Mouse (Mus musculus) liver, embryonic 16.5 days (tissue): ENCODE data around the gene Palld. TPM values are rescaled to one million over a fixed set of nuclear protein-coding genes. Genes with fewer than 3 reads are reported as not detected.
A peak's percentile ranks its signal among the peaks of the same experiment; 100 is the strongest.

Source experiments
- ATAC-seq: fragments of 200-750 bp; cut with Nextera tagmentation; 2 replicates; pipeline ENCODE4 v1.8.0; 2017; ENCODE audit warnings: low read depth, mild to moderate bottlenecking, moderate number of reproducible peaks, moderate library complexity
- H3K27ac ChIP-seq: fragments of 300-500 bp; sonication (generic); 2 replicates; pipeline ENCODE4 v1.5.1; 2014; ENCODE audit warnings: mild to moderate bottlenecking, low read length
- H3K27me3 ChIP-seq: fragments of 300-500 bp; sonication (generic); 2 replicates; pipeline ENCODE4 v1.6.1; 2014; ENCODE audit warnings: low read depth, low read length, mixed read lengths; ENCODE audit not compliant: control insufficient read depth, insufficient read depth
- H3K36me3 ChIP-seq: fragments of 300-500 bp; sonication (generic); 2 replicates; pipeline ENCODE4 v1.6.1; 2014; ENCODE audit warnings: mild to moderate bottlenecking; ENCODE audit not compliant: control insufficient read depth, insufficient read depth
- H3K4me1 ChIP-seq: fragments of 300-500 bp; sonication (generic); 2 replicates; pipeline ENCODE4 v1.6.1; 2014; ENCODE audit warnings: low read depth, low read length, mixed read lengths; ENCODE audit not compliant: control insufficient read depth
- H3K4me2 ChIP-seq: fragments of 300-500 bp; sonication (generic); 2 replicates; pipeline ENCODE4 v1.6.1; 2014; ENCODE audit warnings: low read depth, low read length, mixed read lengths
- H3K4me3 ChIP-seq: fragments of 300-500 bp; sonication (generic); 2 replicates; pipeline ENCODE4 v1.5.1; 2014; ENCODE audit warnings: low read depth, mild to moderate bottlenecking, low read length
- H3K9ac ChIP-seq: fragments of 300-500 bp; sonication (generic); 2 replicates; pipeline ENCODE4 v1.6.1; 2014; ENCODE audit warnings: low read depth, low read length
- H3K9me3 ChIP-seq: fragments of 300-500 bp; sonication (generic); replicated peaks from 2 replicates; pipeline ENCODE4 v1.6.1; 2016; ENCODE audit warnings: low read length; ENCODE audit not compliant: control insufficient read depth
- WGBS: fragments of 180-500 bp; shearing (Covaris S2); extraction: QIAGEN DNeasy Blood & Tissue Kit; methylation state at CpG from one replicate; pipeline ENCODE4 v1.1.7; 2014; ENCODE audit not compliant: insufficient replicate concordance; 5-methylcytosine and 5-hydroxymethylcytosine counted together
- polyA plus RNA-seq: library from polyadenylated mRNA; unstranded; fragments of >200 nt; fragmentation: Nextera tagmentation; extraction: Ambion mirVana; gene quantifications from 2 replicates; pipeline ENCODE4 v1.2.1, GENCODE M21; 2015

The Palld gene
- polyA plus RNA-seq = 5.1 and 7.3 TPM in 2 replicates

DNA sequence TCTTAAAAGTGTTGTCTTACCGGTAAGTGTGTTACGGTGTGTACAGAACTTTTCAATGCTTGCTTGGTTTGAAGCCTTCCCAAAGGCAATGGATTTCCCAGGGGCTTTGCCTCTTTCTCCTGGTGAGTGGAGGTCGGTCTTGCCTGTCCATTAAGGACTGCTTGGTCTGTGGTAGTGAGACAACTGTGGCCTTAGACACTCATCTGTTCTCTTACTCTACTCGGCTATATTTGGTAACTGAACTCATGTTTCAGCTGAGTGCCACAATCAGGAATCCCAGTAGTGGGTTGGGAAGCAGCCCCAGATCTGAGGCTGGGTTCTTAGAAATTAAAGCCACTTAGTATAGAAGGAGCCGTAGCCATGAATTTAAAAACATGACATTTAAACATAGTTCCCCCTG, at the start of gene Palld:
Palld (minus strand) TSS at position 170 of the 400 bp plus-strand sequence.
- no peak within 1 kb of the TSS for H3K9ac ChIP-seq
- H3K4me2 ChIP-seq = no peak within 1 kb of the TSS
- H3K27me3 ChIP-seq = no peaks in the 10 kb centered on the region
- no peak within 1 kb of the TSS for H3K4me3 ChIP-seq
- no peaks in the 10 kb centered on the region for H3K9me3 ChIP-seq
- no peaks in the 10 kb centered on the region for H3K36me3 ChIP-seq
- no peaks in the 10 kb centered on the region for H3K4me1 ChIP-seq
- 64% methylated on average over 5 of the region's 5 CpGs for WGBS
- no peak for ATAC-seq
- no peak within 1 kb of the TSS for H3K27ac ChIP-seq

DNA sequence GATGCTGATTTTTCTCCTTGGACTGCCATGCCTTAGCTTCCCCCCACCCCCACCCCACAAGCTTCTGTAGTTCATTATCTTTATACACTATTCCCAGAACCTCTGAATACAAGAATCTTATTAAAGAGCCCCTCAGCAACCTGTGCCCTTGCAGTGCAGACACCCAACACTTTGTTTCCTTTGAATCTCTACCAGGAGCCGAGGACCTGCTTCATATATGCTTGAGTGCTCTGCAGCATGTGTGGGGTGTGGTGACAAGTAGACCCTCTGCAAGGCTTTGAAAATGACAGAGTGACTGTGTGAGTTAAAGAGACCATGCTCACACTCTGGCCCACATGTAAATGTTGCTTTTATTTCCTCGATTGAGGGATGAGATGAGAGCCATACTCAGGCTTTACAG, 35.1 kb upstream of the Palld start:
- H3K4me3 ChIP-seq = no peak overlapping the region
- H3K36me3 ChIP-seq = no peaks in the 10 kb centered on the region
- no peak overlapping the region for H3K9ac ChIP-seq
- ATAC-seq = no peak
- no peaks in the 10 kb centered on the region for H3K27me3 ChIP-seq
- 55% methylated on average over 2 of the region's 2 CpGs for WGBS
- H3K27ac ChIP-seq = no peak overlapping the region
- no peaks in the 10 kb centered on the region for H3K4me1 ChIP-seq
- no peaks in the 10 kb centered on the region for H3K9me3 ChIP-seq
- H3K4me2 ChIP-seq = no peak overlapping the region

DNA sequence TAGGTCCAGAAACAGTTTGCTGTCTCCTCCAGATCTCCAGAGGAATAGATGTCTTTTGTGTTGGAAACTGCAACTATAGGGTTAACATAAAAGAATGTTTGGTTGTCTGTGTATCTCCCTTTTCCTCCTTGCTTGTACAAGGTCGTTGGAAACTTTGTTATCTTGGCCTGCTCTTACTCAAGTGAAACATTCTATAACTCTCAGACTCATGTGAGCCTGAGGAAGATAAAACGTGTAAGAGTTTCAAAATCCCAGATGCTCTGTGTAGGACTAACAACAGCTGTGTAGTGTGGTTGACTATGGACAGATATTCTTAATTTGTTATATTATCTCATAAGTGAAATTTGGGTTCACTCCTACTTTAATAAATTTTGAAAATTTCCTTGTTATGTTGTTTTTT, 30.8 kb upstream of the Palld start:
- no peak overlapping the region for H3K4me2 ChIP-seq
- no peaks in the 10 kb centered on the region for H3K27me3 ChIP-seq
- no peak overlapping the region for H3K27ac ChIP-seq
- 6% methylated on average over 2 of the region's 2 CpGs for WGBS
- H3K4me1 ChIP-seq = no peaks in the 10 kb centered on the region
- H3K9ac ChIP-seq = no peak overlapping the region
- no peaks in the 10 kb centered on the region for H3K36me3 ChIP-seq
- no peaks in the 10 kb centered on the region for H3K9me3 ChIP-seq
- H3K4me3 ChIP-seq = no peak overlapping the region
- no peak for ATAC-seq

- no peaks in the 10 kb centered on the region for H3K36me3 ChIP-seq
- no peaks in the 10 kb centered on the region for H3K27me3 ChIP-seq
- H3K4me3 ChIP-seq = peak within 1 kb of the TSS; percentile 66
- no peaks in the 10 kb centered on the region for H3K4me1 ChIP-seq
- peak; percentile 32; the same call in 1 of the 2 replicates for ATAC-seq
- peak within 1 kb of the TSS; percentile 65 for H3K4me2 ChIP-seq
- WGBS = 5% methylated on average over 22 of the region's 22 CpGs
- H3K27ac ChIP-seq = no peak within 1 kb of the TSS
- H3K9me3 ChIP-seq = no peaks in the 10 kb centered on the region
- H3K9ac ChIP-seq = peak within 1 kb of the TSS; percentile 58
Measured at GRCm38 (mm10) chr8:61927777-61928494, 25.4 kb upstream of the Palld start, which contains the start of gene Ddx60. Ddx60 (plus strand) TSS chr8:61928087.

GRCm38 (mm10) chr8:61924518-61924917, 22.0 kb upstream of the Palld start:
- H3K4me1 ChIP-seq = no peaks in the 10 kb centered on the region
- no peak overlapping the region for H3K27ac ChIP-seq
- ATAC-seq = no peak
- no peaks in the 10 kb centered on the region for H3K36me3 ChIP-seq
- H3K4me3 ChIP-seq = no peak overlapping the region
- WGBS = 55% methylated on average over 1 of the region's 1 CpGs
- H3K9me3 ChIP-seq = no peaks in the 10 kb centered on the region
- no peak overlapping the region for H3K4me2 ChIP-seq
- no peak overlapping the region for H3K9ac ChIP-seq
- H3K27me3 ChIP-seq = no peaks in the 10 kb centered on the region

DNA sequence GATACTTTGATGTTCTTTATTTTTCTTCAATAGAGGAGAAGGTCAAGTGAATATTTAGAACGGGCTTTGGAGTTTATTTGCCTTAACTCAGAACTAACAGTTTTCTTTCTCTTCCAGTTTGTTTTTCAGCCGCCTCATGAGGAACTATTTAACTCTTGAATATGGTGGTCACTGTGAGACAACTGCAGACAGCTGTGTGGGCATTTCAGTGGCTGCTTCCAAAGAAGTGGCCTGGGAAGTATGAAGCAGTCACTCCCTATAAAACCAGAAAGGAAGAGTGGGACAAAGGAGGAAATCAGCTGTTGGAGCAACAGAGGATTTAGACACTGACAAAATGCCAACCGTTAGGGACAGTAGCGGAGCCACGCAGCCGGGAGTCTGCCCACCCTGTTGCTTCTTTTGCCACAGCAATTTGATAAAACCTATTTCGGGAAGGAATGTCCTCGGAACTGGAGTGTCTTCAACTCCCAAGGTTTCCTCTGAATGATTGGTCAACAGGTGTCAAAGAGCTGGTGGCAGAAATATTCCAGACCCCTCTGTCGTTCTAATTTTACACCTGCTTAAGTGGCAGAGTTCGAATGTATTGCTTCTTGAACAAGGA, 19.1 kb upstream of the Palld start:
- no peak for ATAC-seq
- no peaks in the 10 kb centered on the region for H3K4me1 ChIP-seq
- no peaks in the 10 kb centered on the region for H3K9me3 ChIP-seq
- H3K27ac ChIP-seq = no peak overlapping the region
- 63% methylated on average over 10 of the region's 10 CpGs for WGBS
- H3K27me3 ChIP-seq = no peaks in the 10 kb centered on the region
- no peak overlapping the region for H3K4me2 ChIP-seq
- H3K36me3 ChIP-seq = no peaks in the 10 kb centered on the region
- no peak overlapping the region for H3K9ac ChIP-seq
- H3K4me3 ChIP-seq = no peak overlapping the region

GRCm38 (mm10) chr8:61920389-61920788, 17.9 kb upstream of the Palld start:
- Histone ChIP-seq H3K4me2 (no peak overlapping the region), H3K27ac (no peak overlapping the region), H3K27me3 (no peaks in the 10 kb centered on the region), H3K4me1 (no peaks in the 10 kb centered on the region), H3K4me3 (no peak overlapping the region), H3K9ac (no peak overlapping the region), H3K9me3 (no peaks in the 10 kb centered on the region), H3K36me3 (no peaks in the 10 kb centered on the region)
- no peak for ATAC-seq
- WGBS = 50% methylated on average over 7 of the region's 7 CpGs

DNA sequence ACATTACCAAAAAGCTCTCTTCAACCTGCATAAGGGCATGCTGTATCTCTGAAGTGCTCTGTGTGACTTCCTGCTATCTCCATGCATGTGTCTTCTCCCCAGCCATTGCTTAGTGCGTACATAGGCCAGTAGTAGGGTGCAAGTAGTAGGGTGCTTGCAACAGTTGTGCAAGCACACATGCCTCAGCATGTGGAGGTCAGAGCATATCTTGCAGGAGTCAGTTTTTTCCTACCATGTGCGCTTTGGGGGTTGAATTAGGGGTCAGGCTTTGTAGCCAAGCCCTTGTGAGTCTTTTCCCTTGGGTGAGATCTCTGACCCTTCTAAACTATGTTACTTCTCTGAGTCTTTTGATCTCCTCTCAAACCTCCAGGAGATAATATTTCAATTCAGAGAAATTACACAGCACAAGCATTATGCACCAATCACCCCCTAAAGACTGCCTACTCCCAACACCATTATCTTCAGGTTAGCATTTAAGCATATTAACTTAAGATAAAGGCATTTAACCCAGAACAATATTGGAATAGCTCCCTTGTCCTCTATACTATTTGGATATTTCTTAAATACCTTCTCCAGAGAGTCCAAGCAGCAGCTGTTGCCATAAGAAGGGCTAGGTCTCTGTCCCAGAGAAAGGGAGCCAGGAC, 16.8 kb upstream of the Palld start:
- H3K27ac ChIP-seq = no peak overlapping the region
- H3K36me3 ChIP-seq = no peaks in the 10 kb centered on the region
- no peaks in the 10 kb centered on the region for H3K4me1 ChIP-seq
- ATAC-seq = no peak
- 59% methylated on average over 2 of the region's 2 CpGs for WGBS
- H3K9ac ChIP-seq = no peak overlapping the region
- H3K4me2 ChIP-seq = no peak overlapping the region
- no peak overlapping the region for H3K4me3 ChIP-seq
- no peaks in the 10 kb centered on the region for H3K9me3 ChIP-seq
- H3K27me3 ChIP-seq = no peaks in the 10 kb centered on the region

GRCm38 (mm10) chr8:61917287-61917686, 14.8 kb upstream of the Palld start:
- Histone ChIP-seq H3K4me3 (no peak overlapping the region), H3K4me1 (no peaks in the 10 kb centered on the region), H3K9ac (no peak overlapping the region), H3K36me3 (no peaks in the 10 kb centered on the region), H3K27me3 (no peaks in the 10 kb centered on the region), H3K27ac (no peak overlapping the region), H3K4me2 (no peak overlapping the region), H3K9me3 (no peaks in the 10 kb centered on the region)
- ATAC-seq = no peak
- WGBS = 62% methylated on average over 4 of the region's 4 CpGs
